Mouse (Mus musculus) bone marrow, adult 2 months (tissue): ENCODE data around the gene Cpne8. TPM values are rescaled to one million over a fixed set of nuclear protein-coding genes. Genes with fewer than 3 reads are reported as not detected.

ENCODE experiments used
- H3K27ac ChIP-seq: fragments of 200-500 bp; 2 replicates; pipeline ENCODE4 v1.5.1; 2012; ENCODE audit warnings: low read depth, mild to moderate bottlenecking, control low read depth, inconsistent platforms, low read length; ENCODE audit not compliant: control insufficient read depth, poor library complexity, insufficient read depth
- H3K4me1 ChIP-seq: fragments of 200-500 bp; 2 replicates; pipeline ENCODE4 v1.6.1; 2011; ENCODE audit warnings: low read length; ENCODE audit not compliant: control insufficient read depth, insufficient read depth
- H3K4me3 ChIP-seq: fragments of 200-500 bp; replicated peaks from 2 replicates; pipeline ENCODE3; 2011; ENCODE audit warnings: mild to moderate bottlenecking, low read depth, low read length, control low read depth; ENCODE audit not compliant: control insufficient read depth
- CTCF ChIP-seq: fragments of 200-500 bp; IDR thresholded peaks from 2 replicates; pipeline ENCODE4 v1.5.1; 2011; ENCODE audit warnings: low read length, control low read depth; ENCODE audit not compliant: control insufficient read depth, insufficient read depth
- POLR2A ChIP-seq: fragments of 200-500 bp; IDR thresholded peaks from 2 replicates; pipeline ENCODE4 v1.6.1; 2011; ENCODE audit warnings: low read depth, mild to moderate bottlenecking, control low read depth, low read length, borderline replicate concordance; ENCODE audit not compliant: control insufficient read depth
- WGBS: fragments of 180-500 bp; shearing (Covaris S2); methylation state at CpG from one replicate; pipeline ENCODE4 v1.1.7; 2018; 5-methylcytosine and 5-hydroxymethylcytosine counted together
- polyA plus RNA-seq: library from polyadenylated mRNA; stranded (reverse); fragments of >200 nt; gene quantifications from 2 replicates; pipeline ENCODE4 v1.2.4, GENCODE M21; 2011; ENCODE audit warnings: low replicate concordance; ENCODE audit not compliant: missing spikeins, insufficient read depth, insufficient read length

The Cpne8 gene
- polyA plus RNA-seq, 1 experiment = 2.3 TPM

GRCm38 (mm10) chr15:90669494-90669893 is 9.7 kb downstream of the Cpne8 start:
- no peak overlapping the region for H3K27ac ChIP-seq
- no peaks in the 10 kb centered on the region for H3K4me1 ChIP-seq
- no peak for TF ChIP-seq POLR2A
- no peak for TF ChIP-seq CTCF
- WGBS = 6% methylated on average over 7 of the region's 7 CpGs
- no peak overlapping the region for H3K4me3 ChIP-seq

- WGBS = 54% methylated on average over 6 of the region's 6 CpGs
- no peak overlapping the region for H3K4me3 ChIP-seq
- TF ChIP-seq CTCF (no peak), POLR2A (no peak)
- H3K27ac ChIP-seq = no peak overlapping the region
- H3K4me1 ChIP-seq = no peaks in the 10 kb centered on the region
Measured at GRCm38 (mm10) chr15:90666893-90667292, 12.3 kb downstream of the Cpne8 start.

GRCm38 (mm10) chr15:90664615-90665014 is 14.6 kb downstream of the Cpne8 start:
- Histone ChIP-seq H3K4me3 (no peak overlapping the region), H3K4me1 (no peaks in the 10 kb centered on the region), H3K27ac (no peak overlapping the region)
- WGBS = 52% methylated on average over 3 of the region's 3 CpGs
- TF ChIP-seq CTCF (no peak), POLR2A (no peak)

- no peaks in the 10 kb centered on the region for H3K4me1 ChIP-seq
- H3K4me3 ChIP-seq = no peak overlapping the region
- no peak for TF ChIP-seq CTCF
- no peak for TF ChIP-seq POLR2A
- no peak overlapping the region for H3K27ac ChIP-seq
- WGBS = 71% methylated on average over 4 of the region's 4 CpGs
Measured at GRCm38 (mm10) chr15:90663631-90664030, 15.6 kb downstream of the Cpne8 start.

GRCm38 (mm10) chr15:90660723-90661122 is 18.5 kb downstream of the Cpne8 start:
- WGBS = 84% methylated on average over 3 of the region's 3 CpGs
- H3K4me3 ChIP-seq = no peak overlapping the region
- TF ChIP-seq CTCF (no peak), POLR2A (no peak)
- H3K4me1 ChIP-seq = no peaks in the 10 kb centered on the region
- H3K27ac ChIP-seq = no peak overlapping the region

- TF ChIP-seq CTCF = no peak
- TF ChIP-seq POLR2A = no peak
- Histone ChIP-seq H3K4me3 (no peak overlapping the region), H3K27ac (no peak overlapping the region), H3K4me1 (no peaks in the 10 kb centered on the region)
- 15% methylated on average over 2 of the region's 2 CpGs for WGBS
Measured at GRCm38 (mm10) chr15:90658053-90658452, 21.2 kb downstream of the Cpne8 start.

GRCm38 (mm10) chr15:90656521-90656920 is 22.7 kb downstream of the Cpne8 start:
- Histone ChIP-seq H3K4me1 (no peaks in the 10 kb centered on the region), H3K4me3 (no peak overlapping the region), H3K27ac (no peak overlapping the region)
- WGBS = 83% methylated on average over 8 of the region's 8 CpGs
- TF ChIP-seq POLR2A = no peak
- TF ChIP-seq CTCF = no peak

GRCm38 (mm10) chr15:90647011-90647577 is 32.1 kb downstream of the Cpne8 start:
- WGBS = 80% methylated on average over 5 of the region's 5 CpGs
- TF ChIP-seq POLR2A = no peak
- TF ChIP-seq CTCF = no peak
- Histone ChIP-seq H3K4me1 (no peaks in the 10 kb centered on the region), H3K27ac (no peak overlapping the region), H3K4me3 (no peak overlapping the region)

- TF ChIP-seq CTCF (no peak), POLR2A (no peak)
- H3K4me3 ChIP-seq = no peak overlapping the region
- no peaks in the 10 kb centered on the region for H3K4me1 ChIP-seq
- H3K27ac ChIP-seq = no peak overlapping the region
- 84% methylated on average over 4 of the region's 4 CpGs for WGBS
Measured at GRCm38 (mm10) chr15:90646326-90646725, 32.9 kb downstream of the Cpne8 start.
